Mouse (Mus musculus): ENCODE data around the gene Itga5.

- TF ChIP-seq CTCF (IDR thresholded peaks at IDR 0.05; ENCODE audit: control insufficient read depth, insufficient read depth, insufficient read length) (no peak), USF1 (IDR thresholded peaks at IDR 0.05; ENCODE audit: low read depth) (no peak), MYOG (IDR thresholded peaks at IDR 0.05; ENCODE audit: control insufficient read depth, extremely low read depth, insufficient read length) (no peak), FOSL1 (IDR thresholded peaks at IDR 0.05; ENCODE audit: insufficient read depth, low read length, poor library complexity, severe bottlenecking) (no peak), CEBPB (IDR thresholded peaks at IDR 0.05; ENCODE audit: low read depth) (no peak), MAX (IDR thresholded peaks at IDR 0.05) (no peak), MYOD1 (IDR thresholded peaks at IDR 0.05; ENCODE audit: control insufficient read depth, insufficient read length, low read depth) (no peak)
Observed at GRCm38 (mm10) chr15:103341547-103341946, 25.0 kb downstream of the Itga5 start.
